Mouse (Mus musculus) heart, embryonic 10.5 days (tissue): ENCODE measurements at regions not wholly inside any gene's neighbourhood (a gene's known extent, or its start where the extent isn't known, plus 50 kb on each side); places are given as distances from the start of the nearest gene placed in this dataset.

ENCODE experiments used
- DNase-seq: peaks from one replicate; pipeline ENCODE4 v3.0.0-alpha.2; 2017; ENCODE audit warnings: low spot score
- H3K27ac ChIP-seq: fragments of 300-500 bp; sonication (generic); 2 replicates; pipeline ENCODE4 v1.5.1; 2016; ENCODE audit warnings: mild to moderate bottlenecking
- H3K27me3 ChIP-seq: fragments of 300-500 bp; sonication (generic); 2 replicates; pipeline ENCODE4 v1.6.1; 2016; ENCODE audit warnings: mild to moderate bottlenecking; ENCODE audit not compliant: poor library complexity, insufficient read depth, severe bottlenecking
- H3K36me3 ChIP-seq: fragments of 300-500 bp; sonication (generic); 2 replicates; pipeline ENCODE4 v1.6.1; 2016; ENCODE audit warnings: mild to moderate bottlenecking, moderate library complexity
- H3K4me1 ChIP-seq: fragments of 300-500 bp; sonication (generic); 2 replicates; pipeline ENCODE4 v1.6.1; 2016; ENCODE audit warnings: mild to moderate bottlenecking
- H3K4me3 ChIP-seq: fragments of 300-500 bp; sonication (generic); 2 replicates; pipeline ENCODE4 v1.5.1; 2016; ENCODE audit warnings: mild to moderate bottlenecking, moderate library complexity
- H3K9me3 ChIP-seq: fragments of 300-500 bp; sonication (generic); 2 replicates; pipeline ENCODE4 v1.6.1; 2016; ENCODE audit warnings: mild to moderate bottlenecking, moderate library complexity
- WGBS: fragments of 180-500 bp; shearing (Covaris S2); methylation state at CpG from one replicate; pipeline ENCODE4 v1.1.7; 2016; 5-methylcytosine and 5-hydroxymethylcytosine counted together

- WGBS = 17% methylated on average over 4 of the region's 4 CpGs
- peak overlapping the region; percentile 43; the same call in 1 of the 2 replicates for H3K4me3 ChIP-seq
- H3K9me3 ChIP-seq = no peaks in the 10 kb centered on the region
- H3K4me1 ChIP-seq = peaks cover 17% of the 10 kb centered on the region
- H3K36me3 ChIP-seq = no peaks in the 10 kb centered on the region
- no peak overlapping the region for H3K27ac ChIP-seq
- H3K27me3 ChIP-seq = peaks cover 95% of the 10 kb centered on the region
- no peak for DNase-seq
Observed at GRCm38 (mm10) chr5:139598715-139599114, 55.4 kb downstream of the Uncx start.

GRCm38 (mm10) chr5:139599191-139599937 is 56.1 kb downstream of the Uncx start:
- H3K27ac ChIP-seq = 0 out of 2 replicates have a peak overlapping the region, but pooled peaks have one; percentile 6
- H3K27me3 ChIP-seq = peaks cover 96% of the 10 kb centered on the region
- WGBS = 2% methylated on average over 25 of the region's 25 CpGs
- H3K36me3 ChIP-seq = no peaks in the 10 kb centered on the region
- H3K9me3 ChIP-seq = no peaks in the 10 kb centered on the region
- H3K4me1 ChIP-seq = peaks cover 17% of the 10 kb centered on the region
- DNase-seq = no peak
- H3K4me3 ChIP-seq = peak overlapping the region; percentile 43

- peaks cover 17% of the 10 kb centered on the region for H3K4me1 ChIP-seq
- H3K27me3 ChIP-seq = peaks cover 96% of the 10 kb centered on the region
- no peak overlapping the region for H3K27ac ChIP-seq
- WGBS = 2% methylated on average over 15 of the region's 15 CpGs
- peak overlapping the region; percentile 43; the same call in 1 of the 2 replicates for H3K4me3 ChIP-seq
- H3K36me3 ChIP-seq = no peaks in the 10 kb centered on the region
- H3K9me3 ChIP-seq = no peaks in the 10 kb centered on the region
- DNase-seq = no peak
Observed at GRCm38 (mm10) chr5:139600213-139600612, 56.9 kb downstream of the Uncx start.

DNA sequence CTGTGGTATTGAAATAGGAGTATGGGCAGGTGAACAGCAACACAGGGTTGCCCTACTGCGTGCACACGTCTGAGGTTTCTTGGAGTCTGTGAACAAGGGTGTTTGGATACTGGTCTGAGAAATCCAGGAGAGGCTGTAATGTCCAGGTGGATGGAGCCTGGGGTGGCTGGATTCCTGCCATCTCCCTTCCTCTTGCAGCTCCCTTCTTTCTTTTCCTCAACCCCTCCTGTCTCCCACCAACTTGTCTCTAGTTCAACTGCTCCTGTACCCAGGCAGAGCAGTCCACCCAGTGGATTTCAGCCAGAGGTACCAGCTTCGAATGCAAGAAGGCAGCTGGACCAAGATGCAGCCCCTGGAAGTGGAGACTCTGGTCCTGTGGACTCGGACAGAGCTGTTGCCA is 59.6 kb downstream of the Uncx start:
- no peak overlapping the region for H3K4me3 ChIP-seq
- H3K27me3 ChIP-seq = peaks cover 92% of the 10 kb centered on the region
- peaks cover 17% of the 10 kb centered on the region for H3K4me1 ChIP-seq
- DNase-seq = no peak
- no peaks in the 10 kb centered on the region for H3K36me3 ChIP-seq
- no peak overlapping the region for H3K27ac ChIP-seq
- 74% methylated on average over 4 of the region's 4 CpGs for WGBS
- no peaks in the 10 kb centered on the region for H3K9me3 ChIP-seq

GRCm38 (mm10) chr5:139603535-139603934 is 60.2 kb downstream of the Uncx start:
- Histone ChIP-seq H3K27ac (no peak overlapping the region), H3K4me3 (no peak overlapping the region), H3K9me3 (no peaks in the 10 kb centered on the region), H3K4me1 (peaks cover 17% of the 10 kb centered on the region), H3K36me3 (no peaks in the 10 kb centered on the region), H3K27me3 (peaks cover 87% of the 10 kb centered on the region)
- 9% methylated on average over 4 of the region's 4 CpGs for WGBS
- DNase-seq = no peak

GRCm38 (mm10) chr5:139604327-139604726 is 61.0 kb downstream of the Uncx start:
- no peak for DNase-seq
- Histone ChIP-seq H3K27me3 (peaks cover 79% of the 10 kb centered on the region), H3K36me3 (no peaks in the 10 kb centered on the region), H3K4me1 (peaks cover 9% of the 10 kb centered on the region), H3K27ac (no peak overlapping the region), H3K4me3 (no peak overlapping the region), H3K9me3 (no peaks in the 10 kb centered on the region)
- WGBS = 42% methylated on average over 4 of the region's 4 CpGs

- H3K4me3 ChIP-seq = no peak overlapping the region
- no peak for DNase-seq
- no peaks in the 10 kb centered on the region for H3K4me1 ChIP-seq
- H3K27me3 ChIP-seq = peaks cover 50% of the 10 kb centered on the region
- no peaks in the 10 kb centered on the region for H3K36me3 ChIP-seq
- WGBS = 78% methylated on average over 28 of the region's 28 CpGs
- H3K27ac ChIP-seq = no peak overlapping the region
- no peaks in the 10 kb centered on the region for H3K9me3 ChIP-seq
Observed at GRCm38 (mm10) chr5:139610610-139611520, 67.6 kb downstream of the Uncx start.

DNA sequence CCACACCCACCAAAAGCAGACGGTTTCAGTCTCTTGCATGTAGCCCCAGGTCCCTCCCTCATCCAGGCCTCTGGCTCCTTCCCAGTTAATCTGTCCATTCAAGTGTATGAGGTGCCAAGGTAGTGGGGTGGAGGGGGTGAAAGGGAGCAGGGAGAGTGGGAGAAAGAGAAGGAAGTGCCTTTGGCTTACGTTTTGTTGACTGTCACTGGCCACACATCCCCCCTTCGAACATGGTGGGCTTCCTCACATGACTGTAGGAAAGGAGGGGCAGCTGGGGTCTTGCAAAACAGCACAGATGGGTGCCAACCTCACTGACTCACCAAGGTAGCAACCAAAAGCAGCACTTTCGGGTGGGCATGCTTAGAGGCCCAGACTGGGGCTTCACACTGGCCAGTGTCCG is 68.9 kb downstream of the Uncx start:
- no peak for DNase-seq
- 69% methylated on average over 5 of the region's 5 CpGs for WGBS
- Histone ChIP-seq H3K27ac (no peak overlapping the region), H3K27me3 (peaks cover 57% of the 10 kb centered on the region), H3K4me3 (no peak overlapping the region), H3K36me3 (no peaks in the 10 kb centered on the region), H3K4me1 (no peaks in the 10 kb centered on the region), H3K9me3 (no peaks in the 10 kb centered on the region)

GRCm38 (mm10) chr5:139612676-139613075 is 69.4 kb downstream of the Uncx start:
- no peak overlapping the region for H3K27ac ChIP-seq
- WGBS = 73% methylated on average over 6 of the region's 6 CpGs
- H3K27me3 ChIP-seq = peaks cover 57% of the 10 kb centered on the region
- no peak for DNase-seq
- H3K36me3 ChIP-seq = no peaks in the 10 kb centered on the region
- H3K9me3 ChIP-seq = no peaks in the 10 kb centered on the region
- H3K4me1 ChIP-seq = no peaks in the 10 kb centered on the region
- H3K4me3 ChIP-seq = no peak overlapping the region

DNA sequence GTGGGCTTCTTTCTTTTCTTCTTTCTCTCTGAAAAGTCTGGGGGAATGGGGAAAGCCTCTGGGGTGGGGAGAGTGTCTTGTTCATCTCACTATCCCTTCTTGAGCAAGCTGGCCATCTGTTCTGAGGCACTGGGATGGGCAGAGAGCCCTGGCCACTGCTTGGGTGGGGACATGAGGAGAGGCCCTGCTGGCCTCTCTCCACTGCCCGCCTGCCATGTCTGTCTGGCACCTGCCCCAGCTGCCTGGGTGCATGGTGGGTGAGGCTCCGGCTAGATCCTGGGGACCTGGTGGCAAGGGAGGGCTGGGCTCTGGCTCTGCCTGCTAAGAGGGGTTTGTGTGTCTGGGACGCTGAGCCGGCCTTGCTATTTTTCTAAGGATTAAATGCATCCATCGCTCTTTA is 70.3 kb downstream of the Uncx start:
- Histone ChIP-seq H3K36me3 (no peaks in the 10 kb centered on the region), H3K27me3 (peaks cover 62% of the 10 kb centered on the region), H3K4me3 (no peak overlapping the region), H3K4me1 (no peaks in the 10 kb centered on the region), H3K9me3 (no peaks in the 10 kb centered on the region), H3K27ac (no peak overlapping the region)
- WGBS = 75% methylated on average over 5 of the region's 5 CpGs
- DNase-seq = no peak

GRCm38 (mm10) chr5:139619301-139620161 is 76.2 kb downstream of the Uncx start:
- peaks cover 83% of the 10 kb centered on the region for H3K27me3 ChIP-seq
- H3K4me3 ChIP-seq = no peak overlapping the region
- WGBS = 30% methylated on average over 36 of the region's 36 CpGs
- H3K9me3 ChIP-seq = no peaks in the 10 kb centered on the region
- no peaks in the 10 kb centered on the region for H3K36me3 ChIP-seq
- no peaks in the 10 kb centered on the region for H3K4me1 ChIP-seq
- DNase-seq = no peak
- no peak overlapping the region for H3K27ac ChIP-seq

DNA sequence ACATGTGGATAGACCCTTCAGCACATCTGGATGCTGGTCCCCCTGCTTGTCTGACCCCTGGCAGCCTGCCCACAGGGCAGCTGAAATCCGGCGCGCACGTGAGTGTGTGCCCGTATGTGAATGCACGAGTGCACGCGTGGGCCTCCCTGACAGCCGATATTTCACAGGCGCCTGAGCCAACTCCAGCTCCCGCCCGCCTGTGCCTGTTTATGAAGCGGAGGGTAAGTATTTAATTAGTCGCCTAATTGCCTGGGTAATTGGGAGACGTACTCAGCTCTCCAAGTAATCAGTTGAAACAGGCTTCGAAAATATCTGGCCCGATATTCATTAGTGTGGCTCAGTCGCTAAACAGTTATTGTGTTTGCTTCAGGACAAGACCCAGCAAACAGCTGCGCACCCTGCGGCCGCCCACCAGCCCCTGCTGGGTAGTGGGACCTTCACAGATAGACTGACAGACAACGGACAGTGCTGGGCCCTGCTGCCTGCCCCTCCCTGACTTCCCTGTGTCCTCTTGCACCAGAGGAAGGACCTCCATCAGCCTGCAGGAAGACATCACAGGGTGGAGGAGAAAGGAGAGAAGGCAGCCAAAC is 82.7 kb downstream of the Uncx start:
- 83% methylated on average over 22 of the region's 22 CpGs for WGBS
- H3K27me3 ChIP-seq = peaks cover 52% of the 10 kb centered on the region
- DNase-seq = no peak

More for the DNA sequence above, 82.7 kb downstream of the Uncx start:
- H3K27ac ChIP-seq = no peak overlapping the region
- H3K4me3 ChIP-seq = no peak overlapping the region
- no peaks in the 10 kb centered on the region for H3K36me3 ChIP-seq
- H3K4me1 ChIP-seq = no peaks in the 10 kb centered on the region
- no peaks in the 10 kb centered on the region for H3K9me3 ChIP-seq
